Mouse (Mus musculus) testis, adult 2 months (tissue): ENCODE data around the gene Ammecr1.

Source experiments
- CTCF ChIP-seq: fragments of 200-500 bp; IDR thresholded peaks from 2 replicates; pipeline ENCODE4 v1.5.1; 2012; ENCODE audit warnings: low read depth, mild to moderate bottlenecking, inconsistent platforms, low read length, moderate library complexity; ENCODE audit not compliant: control insufficient read depth, insufficient read depth, insufficient replicate concordance
- POLR2A ChIP-seq: fragments of 200-500 bp; IDR thresholded peaks from 2 replicates; pipeline ENCODE4 v1.6.1; 2012; ENCODE audit warnings: low read depth, mild to moderate bottlenecking, inconsistent platforms, low read length, moderate library complexity; ENCODE audit not compliant: control insufficient read depth

- TF ChIP-seq POLR2A (no peak), CTCF (no peak)
Observed at GRCm38 (mm10) chrX:142838841-142839240, 127.7 kb downstream of the Ammecr1 start.
